Mouse (Mus musculus) retina, adult 2 months (tissue): ENCODE data around the gene Mpzl2.

ENCODE experiments used
- DNase-seq: peaks from one replicate; pipeline ENCODE4 v3.0.0-alpha.2; 2012; ENCODE audit warnings: low read depth, low spot score

The Mpzl2 gene

DNA sequence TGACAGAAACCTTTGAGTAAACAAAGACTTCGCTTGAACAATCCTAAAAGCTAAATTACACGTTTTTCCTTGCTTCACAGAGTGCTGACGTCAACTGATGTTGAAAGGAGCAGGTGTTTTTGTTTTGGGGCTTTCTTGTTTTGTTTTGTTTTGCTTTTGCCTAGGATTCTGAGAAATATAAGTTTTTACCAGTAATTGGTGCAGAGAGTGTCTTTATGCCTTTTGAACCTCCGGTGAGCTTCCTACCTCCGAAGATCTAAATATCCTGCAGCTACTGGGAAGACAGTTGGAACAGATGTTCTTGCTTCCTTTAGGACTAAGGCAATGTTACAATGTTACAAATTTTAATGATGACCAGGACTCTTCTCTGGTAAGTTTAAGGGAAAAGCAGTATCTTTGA is at the start of gene Mpzl2:
Gene Mpzl2 (plus strand): TSS at position 301 of the 400 bp plus-strand sequence.
- DNase-seq, result no peak

DNA sequence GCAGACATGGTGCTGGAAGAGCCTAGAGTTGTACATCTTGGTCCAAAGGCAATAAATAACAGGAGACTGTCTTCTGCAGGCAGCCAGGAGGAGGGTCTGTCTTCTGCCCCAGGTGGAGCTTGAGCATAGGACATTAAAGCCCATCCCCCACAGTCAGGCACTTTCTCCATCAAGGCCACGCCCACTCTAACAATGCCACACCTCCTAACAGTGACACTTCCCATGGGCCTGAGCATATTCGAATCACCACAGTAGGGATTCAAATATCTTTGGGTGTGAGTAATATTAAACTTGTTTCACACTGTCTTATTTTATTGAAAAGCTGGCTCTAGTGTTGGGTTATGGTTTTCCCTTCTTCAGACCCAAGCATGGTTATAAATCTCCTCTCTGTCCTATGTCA is 47.8 kb upstream of the Mpzl2 start:
- no peak for DNase-seq

DNA sequence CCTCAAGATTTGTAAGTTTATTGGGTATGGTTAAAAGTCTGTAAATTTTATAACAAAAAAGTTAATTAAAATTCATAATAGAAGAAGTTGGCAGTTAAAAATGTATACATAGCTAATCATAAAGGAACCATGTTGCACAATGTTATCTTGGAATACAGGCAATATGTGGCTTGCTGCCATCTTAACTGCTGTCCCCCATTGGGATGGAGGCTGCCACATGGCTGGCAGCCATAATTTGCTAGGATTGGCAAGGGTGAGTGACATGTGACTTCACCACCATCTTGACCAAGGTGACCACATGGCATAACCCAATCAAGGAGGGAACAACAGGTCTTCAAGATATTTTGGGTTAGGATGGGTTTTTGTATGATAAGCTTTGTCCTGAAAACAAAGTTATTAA is 47.3 kb upstream of the Mpzl2 start:
- DNase-seq, result no peak

DNA sequence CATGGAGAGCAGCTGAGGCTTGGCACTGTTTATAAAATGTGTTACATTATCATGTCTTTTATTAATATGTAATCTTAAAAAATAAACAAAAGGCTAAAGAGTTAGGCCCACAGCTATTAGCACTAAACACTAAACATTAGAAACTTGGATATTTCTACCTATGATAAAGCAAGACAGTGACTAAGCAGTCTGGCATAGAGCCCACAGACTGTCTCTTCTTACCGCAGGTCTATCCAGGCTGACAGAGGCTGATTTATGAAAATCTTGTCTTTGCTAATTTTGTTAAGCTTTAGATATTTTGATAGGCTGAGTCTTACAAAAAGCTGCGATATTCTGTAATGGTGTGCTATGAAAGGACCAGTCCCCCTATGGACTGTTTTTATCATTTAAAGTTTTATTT is 46.3 kb upstream of the Mpzl2 start:
- DNase-seq, result no peak

DNA sequence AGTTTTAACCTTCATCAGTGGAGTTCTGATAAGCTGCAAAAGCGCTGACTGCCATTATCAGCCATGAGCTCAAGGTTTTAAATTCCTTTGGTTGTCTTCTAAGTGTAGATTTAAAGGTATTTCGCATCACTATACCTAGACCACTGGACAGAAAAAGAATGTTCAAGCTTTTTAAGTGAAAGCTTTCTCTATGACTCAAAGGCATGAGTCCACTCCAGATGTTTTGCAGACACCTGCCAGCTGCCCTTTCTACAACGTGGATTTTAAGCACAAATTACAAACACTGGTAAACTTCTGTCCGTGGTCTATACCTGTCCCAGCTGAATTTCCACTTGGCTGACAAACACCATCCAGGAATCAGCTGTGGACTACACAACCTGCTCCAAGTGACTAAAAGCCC is 44.6 kb upstream of the Mpzl2 start:
- no peak for DNase-seq

DNA sequence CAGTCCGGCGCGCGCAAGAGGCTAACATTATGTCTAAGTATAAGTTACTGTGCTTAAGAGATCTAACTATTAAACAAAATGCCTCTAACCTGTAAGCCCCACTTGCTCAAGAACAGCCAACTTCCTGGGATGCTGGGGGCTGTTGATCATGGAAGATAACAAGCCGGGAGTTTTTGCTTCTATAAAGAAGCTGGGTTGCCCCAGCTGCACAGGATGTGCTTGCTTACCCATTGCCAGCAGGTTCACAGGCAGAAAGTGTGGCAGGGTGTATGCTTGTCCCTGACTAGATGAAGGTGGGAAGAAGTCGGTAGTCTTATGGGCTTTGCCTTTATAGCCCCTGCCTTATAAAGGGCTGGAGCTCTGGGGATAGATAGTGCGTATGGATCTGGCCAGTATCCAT is 43.0 kb upstream of the Mpzl2 start:
- no peak for DNase-seq

DNA sequence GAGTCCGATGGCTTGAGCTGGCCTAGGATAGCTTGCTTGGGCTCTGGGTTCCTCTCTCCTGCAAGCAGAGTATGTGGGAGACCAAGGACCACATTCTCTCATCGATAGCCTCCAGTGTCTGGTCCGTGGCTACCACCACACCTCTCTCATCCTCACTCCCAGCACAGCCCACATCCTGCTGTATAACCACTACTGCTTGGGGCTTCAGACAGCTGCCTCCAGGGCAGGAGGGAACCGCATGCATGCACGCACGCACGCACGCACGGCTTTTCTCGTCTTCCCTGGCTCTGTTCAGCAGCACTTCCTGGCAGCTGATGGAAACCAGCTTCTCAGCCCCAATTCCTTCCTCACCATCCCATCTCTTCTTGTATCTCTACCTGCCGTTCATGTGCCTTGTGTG is 41.5 kb upstream of the Mpzl2 start:
- DNase-seq, result no peak

DNA sequence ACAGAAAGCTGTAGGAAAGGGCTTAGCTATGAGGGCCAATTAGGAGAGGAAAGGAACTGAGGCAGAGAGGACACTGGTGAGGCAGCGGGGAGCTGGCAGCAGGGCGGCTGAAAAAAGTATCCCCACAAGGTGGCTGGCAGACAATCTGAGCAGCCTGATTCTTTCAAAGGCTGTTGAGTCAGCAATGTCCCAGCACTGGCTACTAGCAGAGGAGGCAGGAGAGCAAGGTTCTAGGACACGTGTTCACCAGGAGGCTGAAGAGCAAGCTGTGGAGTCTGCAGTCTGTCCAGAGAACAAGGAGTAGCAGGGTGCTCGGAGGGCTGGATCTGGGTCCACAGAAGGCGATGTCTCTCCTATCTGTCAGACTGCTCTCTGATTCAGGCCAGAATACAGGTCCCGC is 40.4 kb upstream of the Mpzl2 start:
- no peak for DNase-seq

DNA sequence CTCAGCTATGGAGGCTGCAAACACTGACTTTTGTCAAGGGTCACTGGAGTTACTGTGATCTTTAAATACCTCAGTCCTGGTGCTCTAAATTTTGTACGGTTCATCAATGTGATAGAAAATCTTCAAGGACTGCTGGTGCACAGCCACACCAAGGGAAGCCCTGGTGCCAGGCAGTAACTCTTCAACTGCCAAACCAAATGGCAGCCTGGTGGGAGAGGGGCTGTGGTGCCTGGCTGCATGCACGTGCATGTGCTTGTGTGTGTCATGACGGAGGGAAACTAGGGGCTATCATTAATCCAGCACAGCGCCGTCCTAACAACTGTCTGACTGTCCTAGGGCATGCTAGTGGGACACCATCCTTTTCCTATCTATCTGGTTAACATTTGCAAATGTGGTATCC is 39.8 kb upstream of the Mpzl2 start:
- no peak for DNase-seq

DNA sequence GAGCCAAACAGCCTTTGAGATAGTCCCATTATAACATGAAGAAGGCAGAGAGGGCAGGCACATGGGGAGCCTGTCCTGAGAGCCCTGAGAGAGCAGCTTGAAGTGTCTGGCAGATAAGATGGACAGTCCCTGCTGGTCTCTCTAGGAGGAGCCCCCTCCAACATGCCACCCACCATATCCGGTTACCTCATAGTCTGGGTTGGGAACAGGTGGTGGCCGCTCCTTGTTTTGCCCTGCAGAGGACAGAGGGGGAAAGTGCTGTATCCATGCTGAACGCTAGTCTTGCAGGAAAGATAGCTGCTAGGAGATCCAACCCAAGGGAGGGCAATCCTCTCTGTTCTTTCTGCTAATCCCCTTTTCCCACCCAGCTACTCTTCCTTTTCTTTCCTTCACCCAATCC is 39.4 kb upstream of the Mpzl2 start:
- DNase-seq, result no peak

DNA sequence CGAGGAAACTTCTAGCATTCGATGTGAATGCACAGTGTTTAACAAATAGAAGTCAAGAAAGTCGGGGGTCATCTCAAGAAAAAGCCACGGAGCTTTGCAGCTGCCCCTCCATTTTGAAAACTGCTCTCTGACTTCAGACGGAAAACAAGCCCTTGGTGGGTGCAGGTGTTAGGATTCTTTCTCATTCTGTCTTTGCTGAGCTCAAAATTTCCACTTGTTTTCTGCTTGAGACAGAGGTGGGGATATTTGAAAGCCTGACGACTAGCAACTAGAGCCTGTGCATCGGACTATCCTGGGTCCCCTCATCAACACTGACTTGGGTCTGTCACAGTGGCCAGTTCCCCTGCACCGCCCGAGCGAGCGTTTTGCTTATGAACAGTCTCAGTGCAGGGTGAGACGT is 32.2 kb upstream of the Mpzl2 start:
- no peak for DNase-seq

DNA sequence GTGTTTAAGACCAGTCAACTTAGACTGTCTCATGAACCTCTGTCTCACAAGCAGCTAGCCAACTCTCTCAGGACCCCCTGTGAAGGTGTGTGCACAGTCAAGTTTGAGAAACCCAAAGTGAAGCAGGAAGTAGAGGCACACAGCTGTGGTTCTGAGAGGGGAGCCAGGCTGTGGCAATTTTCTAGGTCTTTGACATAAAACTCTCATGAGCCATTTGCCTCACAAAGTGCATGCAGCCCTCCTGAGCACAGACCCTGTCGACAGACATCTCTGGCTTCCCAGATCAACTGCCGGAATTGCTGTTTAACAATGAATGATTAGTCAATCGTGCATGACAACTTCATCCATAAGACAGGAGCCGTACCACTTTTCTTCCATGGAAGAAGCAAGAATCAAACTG is 31.3 kb upstream of the Mpzl2 start:
- DNase-seq, result no peak

DNA sequence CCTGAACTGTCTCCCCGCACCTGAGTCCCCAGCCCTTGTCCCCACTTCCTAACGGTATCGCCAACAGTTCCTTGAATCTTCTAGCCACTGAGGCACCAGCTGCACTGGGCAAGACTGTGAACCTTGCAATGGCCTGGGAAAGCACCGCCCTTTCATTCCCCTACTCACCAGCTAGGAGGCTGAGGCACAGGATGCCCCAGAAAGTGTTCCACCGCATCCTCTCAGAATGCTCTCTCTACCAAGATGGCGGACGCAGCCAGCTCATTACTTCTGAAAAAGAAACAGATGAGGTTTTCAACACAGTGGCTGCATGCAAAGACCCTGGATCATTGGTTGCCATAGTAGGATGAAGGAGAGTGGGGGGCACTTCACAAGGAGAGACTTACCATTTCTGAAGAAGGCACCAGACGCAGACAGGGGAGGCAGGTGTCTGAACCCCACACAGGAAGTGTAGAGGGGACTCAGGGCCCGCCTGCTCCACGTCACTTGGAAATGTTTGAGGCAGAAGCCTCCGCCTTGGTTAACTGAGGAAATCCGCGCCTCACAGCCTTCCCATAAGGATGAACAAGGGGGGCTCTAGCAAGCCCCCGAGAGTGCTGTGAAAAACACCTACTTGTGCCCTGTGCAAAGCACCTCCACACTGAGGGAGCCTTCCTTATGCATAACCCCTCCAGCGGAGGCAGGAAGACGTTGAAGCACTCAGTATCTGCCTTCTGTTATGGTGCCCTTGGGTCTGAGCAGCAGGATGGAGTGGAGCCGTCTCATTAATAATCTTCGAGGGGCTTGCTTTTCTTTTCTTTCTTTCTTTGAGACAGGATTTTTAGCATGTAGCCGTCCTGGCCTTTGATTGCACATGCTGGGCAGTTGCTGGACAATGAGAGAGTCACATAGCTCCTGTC is 30.2 kb upstream of the Mpzl2 start, which contains the start of gene Cd3e:
Gene Cd3e (minus strand): TSS at position 448 of the 899 bp plus-strand sequence.
- DNase-seq, result no peak

DNA sequence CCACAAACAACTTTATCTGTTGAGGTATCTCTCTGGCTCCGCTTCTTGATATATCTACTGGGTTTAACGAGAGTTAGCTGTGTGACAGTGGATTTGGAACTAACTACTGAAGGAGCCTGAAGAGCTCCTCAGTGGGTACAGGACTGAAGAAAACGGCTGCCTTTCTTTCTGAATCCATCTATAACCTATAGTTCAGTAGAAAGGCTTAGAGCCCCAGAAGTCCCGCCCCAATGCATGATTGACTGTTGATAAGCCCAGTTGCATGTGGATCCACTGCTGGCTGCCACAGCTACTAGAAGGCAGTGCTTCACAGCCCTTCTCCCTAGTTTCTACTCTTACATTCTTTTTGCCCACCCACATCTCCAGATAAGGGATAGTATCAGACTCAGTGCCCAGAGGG is 29.1 kb upstream of the Mpzl2 start:
- DNase-seq, result no peak

DNA sequence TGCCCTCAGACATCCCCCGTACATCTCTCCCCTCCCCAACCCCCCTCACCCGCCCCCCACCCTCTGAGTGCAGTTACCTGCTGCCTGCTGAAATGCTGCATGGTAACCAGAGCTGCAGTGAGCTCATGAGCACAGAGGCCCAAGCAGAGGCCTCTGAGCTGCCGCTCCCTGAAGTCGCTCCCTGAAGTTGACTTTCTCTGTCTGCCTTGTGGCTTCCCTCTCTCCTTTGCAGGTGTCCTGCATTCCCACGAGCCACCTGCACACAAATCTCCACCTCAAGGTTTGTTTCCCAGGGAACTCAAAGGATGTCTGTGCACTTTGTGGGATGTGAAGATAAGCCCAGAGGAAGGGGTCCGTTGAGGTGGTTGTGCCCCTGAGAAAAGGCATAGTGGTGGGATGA is 28.3 kb upstream of the Mpzl2 start:
- DNase-seq, result no peak

DNA sequence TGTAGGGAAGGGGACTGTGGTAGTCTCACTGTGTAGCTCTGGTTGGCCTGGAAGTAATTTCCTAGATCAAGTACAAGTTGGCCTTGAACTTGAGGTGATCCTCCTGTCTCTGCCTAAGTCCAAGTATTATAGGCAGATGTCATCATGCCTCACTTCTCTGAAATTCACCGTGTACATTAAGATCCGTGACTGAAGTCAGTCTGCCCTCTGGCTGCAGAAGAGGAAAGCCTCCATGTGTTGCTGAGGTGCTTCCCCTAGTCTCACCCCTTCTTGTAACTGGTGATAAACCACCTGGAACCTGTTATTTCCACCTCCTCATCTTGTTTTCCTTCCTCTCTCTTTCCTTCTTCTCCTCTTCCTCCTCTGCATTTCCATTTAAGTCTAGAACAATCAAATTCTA is 24.7 kb upstream of the Mpzl2 start:
- no peak for DNase-seq

DNA sequence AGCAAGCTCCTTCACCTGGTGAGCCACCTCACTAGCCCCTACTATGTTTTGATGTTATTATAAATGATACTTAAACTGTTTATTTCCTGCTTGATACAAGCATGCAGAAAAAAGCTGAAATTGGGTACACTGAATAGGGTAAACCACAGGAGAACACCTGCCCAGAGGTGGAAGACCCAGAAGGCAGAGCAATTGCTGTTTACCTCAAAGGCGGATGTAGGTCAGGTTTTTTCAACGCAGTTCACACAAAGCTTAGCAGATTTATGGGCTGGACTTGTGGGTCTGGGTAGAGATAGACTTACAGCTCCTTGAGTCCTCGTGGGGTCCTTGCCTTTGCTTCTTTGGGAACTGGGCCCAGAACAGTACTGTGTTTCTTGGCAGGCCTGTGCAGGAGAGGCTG is 23.8 kb upstream of the Mpzl2 start:
- DNase-seq, result no peak

DNA sequence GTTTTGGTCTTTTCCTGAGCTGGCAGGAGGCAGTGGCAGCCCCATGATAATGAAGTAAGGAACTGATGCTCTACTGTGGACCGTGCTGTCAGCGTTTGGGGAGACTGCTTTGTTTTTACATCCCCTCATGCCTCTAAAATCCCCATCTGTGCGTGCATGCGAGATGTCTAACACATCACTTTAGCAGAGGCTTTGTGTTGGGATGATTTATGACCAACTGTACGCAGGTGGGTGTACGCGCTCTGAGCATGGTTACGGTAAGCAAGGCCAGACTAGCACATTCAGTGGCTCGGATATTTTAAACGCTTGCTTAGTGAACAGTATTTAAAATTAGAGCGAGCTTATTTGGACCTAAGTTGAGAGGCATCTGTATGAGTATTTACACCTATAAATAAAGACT is 21.6 kb upstream of the Mpzl2 start:
- DNase-seq, result no peak

DNA sequence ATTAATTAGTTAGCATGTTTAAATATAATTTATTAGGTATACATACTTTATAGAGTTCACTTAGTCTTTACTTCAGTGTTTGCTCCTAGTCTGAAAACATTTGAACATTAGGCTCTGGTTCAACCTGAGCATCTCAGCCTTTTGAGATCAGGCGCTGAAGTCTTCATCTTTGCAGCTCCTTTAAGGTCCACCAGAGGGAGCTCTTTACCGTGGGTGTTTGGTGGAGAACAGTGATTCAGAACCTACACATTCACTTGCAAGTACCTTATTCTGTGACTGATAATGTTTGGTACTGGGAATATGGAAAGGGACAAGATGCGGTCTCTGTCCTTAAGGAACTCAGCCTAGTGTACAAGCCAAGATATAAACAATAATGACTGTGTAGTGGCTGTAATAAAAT is 16.8 kb upstream of the Mpzl2 start:
- DNase-seq, result peak; percentile 42

DNA sequence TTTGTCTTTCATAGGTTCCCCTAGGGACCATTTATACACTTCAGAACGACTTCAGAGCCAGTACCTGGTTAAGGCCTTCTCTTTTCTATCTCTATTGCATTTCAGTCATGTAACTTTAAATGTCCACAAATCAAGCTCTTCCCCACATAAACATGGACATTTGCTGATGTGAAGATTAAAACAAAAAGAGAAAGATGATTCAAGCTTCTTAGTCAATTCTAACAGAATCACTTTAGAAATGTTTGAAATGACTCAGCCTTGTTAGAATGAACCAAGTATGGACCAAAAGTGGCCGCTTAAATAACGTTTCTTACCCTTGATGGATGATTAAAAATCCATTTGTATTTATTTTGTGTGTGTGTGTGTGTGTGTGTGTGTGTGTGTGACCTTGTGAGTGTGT is 16.0 kb upstream of the Mpzl2 start:
- no peak for DNase-seq

DNA sequence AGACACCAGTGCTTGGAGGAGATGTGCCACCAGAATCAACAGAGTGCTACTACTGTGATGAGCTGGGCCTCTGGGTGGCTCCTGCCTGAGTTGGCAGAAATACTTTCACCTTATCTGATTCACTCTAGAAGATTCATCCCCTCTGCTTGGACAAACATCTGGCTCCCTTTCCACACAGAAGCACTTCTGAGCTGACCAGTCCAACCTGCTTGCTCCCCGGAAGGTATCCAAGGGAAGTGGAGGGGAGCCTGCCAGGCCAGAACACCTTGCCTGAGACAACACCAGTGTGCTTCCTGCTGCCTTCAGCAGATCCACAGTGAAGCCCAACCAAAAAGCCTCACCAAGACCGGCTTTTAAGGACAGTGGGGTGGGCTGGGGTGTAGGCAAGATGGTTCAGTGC is 15.4 kb upstream of the Mpzl2 start:
- no peak for DNase-seq

DNA sequence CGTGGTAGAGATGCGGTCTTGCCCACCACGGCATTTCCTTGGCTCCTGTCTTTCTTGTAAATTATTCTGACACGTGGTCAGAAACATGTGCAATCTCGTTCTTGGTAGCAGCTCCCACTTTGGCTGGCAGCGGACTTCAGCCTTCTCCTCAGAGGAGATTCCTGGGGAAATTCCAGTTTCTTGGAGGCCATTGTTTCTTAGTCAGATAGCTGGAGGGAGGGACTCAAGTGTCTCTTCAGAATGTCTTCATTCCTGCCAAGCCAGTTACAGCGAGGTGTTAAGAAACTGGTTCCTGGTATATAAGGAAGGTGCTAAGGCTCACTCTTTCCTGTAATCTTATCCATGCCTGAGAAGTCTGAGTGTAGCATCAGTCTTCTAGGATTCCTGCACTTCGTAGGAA is 12.2 kb upstream of the Mpzl2 start:
- no peak for DNase-seq

DNA sequence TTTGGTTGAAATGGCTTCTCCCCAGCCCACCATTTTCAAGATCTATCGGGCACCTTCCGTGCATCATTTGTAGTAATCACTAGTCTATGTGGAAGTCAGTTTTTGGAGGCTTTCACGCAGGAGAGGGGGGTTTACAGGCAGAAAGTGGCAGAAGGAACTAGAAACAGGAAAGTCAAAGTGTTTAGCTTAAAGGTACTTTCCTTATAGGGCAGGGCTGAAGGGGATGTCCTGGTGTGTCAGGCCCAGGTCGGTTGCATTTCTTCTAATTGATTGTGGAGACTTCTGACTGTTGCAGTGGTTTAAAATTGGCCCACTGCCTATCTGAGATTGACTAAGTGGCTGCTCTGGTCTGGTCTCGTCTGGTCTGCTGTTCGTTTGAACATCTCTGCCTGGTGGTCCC is 9.3 kb upstream of the Mpzl2 start:
- DNase-seq, result no peak

DNA sequence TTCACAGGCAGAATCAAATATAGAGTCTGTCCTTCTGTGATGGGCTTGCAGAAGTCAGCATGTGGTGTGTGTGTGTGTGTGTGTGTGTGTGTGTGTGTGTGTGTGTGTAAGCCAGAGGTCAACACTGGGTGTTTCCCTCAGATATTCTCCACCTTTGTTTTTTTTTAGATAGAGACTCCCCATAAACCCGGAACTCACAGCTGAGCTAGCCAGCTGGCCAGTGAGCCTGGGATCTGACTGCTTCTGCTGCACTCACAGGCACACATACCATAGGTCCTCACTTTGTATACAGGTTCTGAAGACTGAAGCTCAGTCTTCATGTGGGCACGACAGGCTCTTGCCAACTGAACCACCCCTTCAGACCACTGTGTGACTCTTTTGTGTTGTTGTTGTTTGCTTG is 7.3 kb upstream of the Mpzl2 start:
- no peak for DNase-seq
